8 mouse cellular contexts compared by ENCODE assay signal in genomic region chr16:35154245-35154640, GRCm38 (mm10). TPM values are rescaled to one million over a fixed set of nuclear protein-coding genes. Genes with fewer than 3 reads are reported as not detected.
A peak's percentile ranks its signal among the peaks of the same experiment; 100 is the strongest.
DNase-seq lines count a peak whose midpoint lies in the region; ATAC-seq and TF ChIP-seq lines count a peak whose summit lies in the region.

No protein-coding gene starts in this region.

- no peak overlapping the region for H3K27ac ChIP-seq in spleen, adult 2 months (ENCODE audit: insufficient read depth, low read length)
- peak overlapping the region; percentile 93 for H3K27ac ChIP-seq in heart, embryonic 10.5 days
- H3K27ac ChIP-seq in layer of hippocampus, adult 2 months: peak overlapping the region; percentile 89
- H3K27ac ChIP-seq in lung, embryonic 16.5 days (ENCODE audit: low read length): no peak overlapping the region

- no peak for TF ChIP-seq CTCF in spleen, adult 2 months (IDR thresholded peaks at IDR 0.05; ENCODE audit: extremely low read depth, insufficient read depth, insufficient read length, insufficient replicate concordance)
- no peak for TF ChIP-seq CTCF in layer of hippocampus, adult 2 months (conservative IDR thresholded peaks at IDR 0.05)

- ATAC-seq in common myeloid progenitor, adult 5-6 weeks (replicated peaks; ENCODE audit: low read depth, poor library complexity, severe bottlenecking): 0 out of 2 replicates have a peak, but pooled peaks have one; percentile 9
- peak; percentile 66 for ATAC-seq in lung, embryonic 16.5 days (ENCODE audit: low read depth)

- H3K4me3 ChIP-seq in spleen, adult 2 months (ENCODE audit: extremely low read depth, insufficient read depth, insufficient read length): peak overlapping the region; percentile 33; the same call in 1 of the 2 replicates
- H3K4me3 ChIP-seq in heart, embryonic 10.5 days: peak overlapping the region; percentile 85
- peak overlapping the region; percentile 79 for H3K4me3 ChIP-seq in layer of hippocampus, adult 2 months
- H3K4me3 ChIP-seq in lung, embryonic 16.5 days (ENCODE audit: low read length): peak overlapping the region; percentile 67

- H3K9me3 ChIP-seq in heart, embryonic 10.5 days: no peaks in the 10 kb centered on the region
- no peaks in the 10 kb centered on the region for H3K9me3 ChIP-seq in lung, embryonic 16.5 days (ENCODE audit: control insufficient read depth, low read length)

- peaks cover 32% of the 10 kb centered on the region for H3K27me3 ChIP-seq in spleen, adult 2 months (ENCODE audit: control insufficient read depth, insufficient read depth, low read length)
- peaks cover 78% of the 10 kb centered on the region for H3K27me3 ChIP-seq in heart, embryonic 10.5 days (ENCODE audit: insufficient read depth, poor library complexity, severe bottlenecking)
- H3K27me3 ChIP-seq in lung, embryonic 16.5 days (ENCODE audit: control insufficient read depth, insufficient read depth, low read depth, low read length): peaks cover 50% of the 10 kb centered on the region

- TF ChIP-seq POLR2A in spleen, adult 2 months (IDR thresholded peaks at IDR 0.05; ENCODE audit: low read depth, low read length): no peak

- 3% methylated on average over 29 of the region's 29 CpGs for WGBS in spleen, adult 2 months
- under 1% methylated on average over 29 of the region's 29 CpGs for WGBS in heart, embryonic 10.5 days
- WGBS in lung, embryonic 16.5 days: 1% methylated on average over 28 of the region's 29 CpGs

- H3K4me1 ChIP-seq in spleen, adult 2 months (ENCODE audit: control insufficient read depth, insufficient read depth, insufficient read length): peaks cover 6% of the 10 kb centered on the region; the same call in 1 of the 2 replicates
- H3K4me1 ChIP-seq in heart, embryonic 10.5 days: peaks cover 51% of the 10 kb centered on the region
- H3K4me1 ChIP-seq in lung, embryonic 16.5 days (replicated peaks; ENCODE audit: control insufficient read depth, insufficient read depth, low read length): peaks cover 14% of the 10 kb centered on the region

- H3K36me3 ChIP-seq in spleen, adult 2 months (ENCODE audit: control insufficient read depth, insufficient read depth, low read length): no peaks in the 10 kb centered on the region
- H3K36me3 ChIP-seq in heart, embryonic 10.5 days: no peaks in the 10 kb centered on the region
- no peaks in the 10 kb centered on the region for H3K36me3 ChIP-seq in lung, embryonic 16.5 days (ENCODE audit: control insufficient read depth, insufficient read depth, low read length)

- no peak for DNase-seq in spleen, adult 2 months (ENCODE audit: low read depth in 1 of 2, low spot score in 2 of 2)
- no peak for DNase-seq in spleen, adult 18-20 months
- peak; percentile 81 for DNase-seq in heart, embryonic 10.5 days (ENCODE audit: low spot score)
- DNase-seq in layer of hippocampus, adult 2 months (ENCODE audit: low spot score in 2 of 2): peak; percentile 45 to 46
- DNase-seq in right cerebral cortex, postnatal 25 days: peak; percentile 70
- no peak for DNase-seq in spleen, postnatal 10 days (ENCODE audit: low spot score in 2 of 2)

- peak overlapping the region; percentile 71 for H3K9ac ChIP-seq in lung, embryonic 16.5 days (ENCODE audit: low read length)

- H3K4me2 ChIP-seq in lung, embryonic 16.5 days (ENCODE audit: low read depth, low read length): peak overlapping the region; percentile 99

RNA-seq across cellular contexts. Expression of gene Adcy5, which starts 0.4 kb away (rescaled TPM):
- 6.8 and 8.0 TPM in 2 replicates for polyA plus RNA-seq in spleen, adult 2 months (2012; rRNA removed)
- total RNA-seq in common myeloid progenitor, adult 5-6 weeks (2017): 0.19 TPM in 1 of 2 replicates, not detected in the other
- 3.8 and 5.1 TPM in 2 replicates for polyA plus RNA-seq in heart, embryonic 10.5 days (2016; fragmentation: Nextera tagmentation; extraction: Ambion mirVana)
- 10 to 100 TPM; 74.3 to 76.8 TPM for total RNA-seq in layer of hippocampus, adult 2 months (2021)
- 1.4 and 1.5 TPM in 2 replicates for polyA plus RNA-seq in lung, embryonic 16.5 days (2015; fragmentation: Nextera tagmentation; extraction: Ambion mirVana)

Comparison
In these comparisons a context has a peak if more than half of its experiments do, and no peak if none do; other contexts are left out.
1. DNase-seq: peak in heart, embryonic 10.5 days (single experiment), layer of hippocampus, adult 2 months (2 of 2) and right cerebral cortex, postnatal 25 days (single experiment); none in spleen, adult 2 months (0 of 2), spleen, adult 18-20 months (0 of 2) and spleen, postnatal 10 days (0 of 2).
2. H3K27ac ChIP-seq: peak in heart, embryonic 10.5 days (single experiment) and layer of hippocampus, adult 2 months (single experiment); none in spleen, adult 2 months (single experiment) and lung, embryonic 16.5 days (single experiment).
3. H3K4me3 ChIP-seq: peak in every context shown above with its lines; median percentile 85 in heart, embryonic 10.5 days; 79 in layer of hippocampus, adult 2 months; 67 in lung, embryonic 16.5 days; 33 in spleen, adult 2 months.